Mouse (Mus musculus) liver, embryonic 14.5 days (tissue): ENCODE results near the gene 4930523C07Rik.

ENCODE experiments used
- CTCF ChIP-seq: IDR thresholded peaks from 2 replicates; pipeline ENCODE4 v1.5.1; 2016; ENCODE audit warnings: antibody characterized with exemption, low read depth, control low read depth
- EP300 ChIP-seq: IDR thresholded peaks from 2 replicates; pipeline ENCODE4 v1.6.1; 2016; ENCODE audit warnings: antibody characterized with exemption, low read depth

DNA sequence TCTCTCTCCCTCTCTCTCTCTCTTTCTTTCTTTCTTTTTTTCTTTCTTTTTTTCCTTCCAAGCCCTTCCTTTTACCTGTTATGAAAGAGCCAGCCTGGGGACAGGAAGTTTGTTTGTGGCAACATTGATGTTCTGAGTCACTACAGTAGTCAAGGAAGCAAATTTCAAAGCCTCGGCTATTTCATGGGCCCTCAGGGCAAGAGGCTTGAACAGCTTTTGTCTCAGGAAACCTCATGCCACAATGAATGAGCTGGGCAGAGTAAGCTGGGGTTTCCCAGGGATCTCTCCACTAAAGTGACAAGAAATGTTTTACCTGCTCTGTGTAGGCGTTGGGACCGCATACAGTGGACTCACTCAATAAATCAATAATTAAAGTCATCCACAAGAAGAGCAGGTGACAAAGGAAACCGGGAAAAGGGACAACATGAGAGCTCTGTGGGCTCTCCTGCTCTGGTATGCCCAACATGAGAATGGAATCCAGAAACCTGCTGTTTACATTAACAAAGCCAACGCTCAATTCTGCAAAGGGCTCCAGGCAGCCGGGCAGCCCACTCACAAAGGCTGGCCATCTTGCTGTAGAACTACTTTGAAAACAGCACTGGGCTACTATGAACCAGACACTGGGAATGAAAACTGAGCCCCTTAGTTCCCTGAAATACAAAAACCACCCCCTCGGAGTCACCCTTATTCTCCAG, 4.1 kb upstream of the 4930523C07Rik start:
- TF ChIP-seq CTCF (no peak), EP300 (no peak)
